Mouse (Mus musculus) hematopoietic stem cell, adult 5-6 weeks (primary cell): ENCODE data around the gene Mettl27. TPM values are rescaled to one million over a fixed set of nuclear protein-coding genes. Genes with fewer than 3 reads are reported as not detected.
"Not testable (repeated sequence)": the region's sequence is repeated elsewhere in the genome, so short reads cannot be mapped to it uniquely, and the experiment has no call there.

Experiments used
- ATAC-seq, 2 experiments: fragments of 125-278 bp in 1 of 2; replicated peaks in 1 of 2; 2 replicates each; pipeline ENCODE4 v1.8.0; 2016 to 2017; ENCODE audit warnings: inconsistent platforms in 2 of 2, mild to moderate bottlenecking in 2 of 2, moderate number of reproducible peaks in 2 of 2, low read depth in 1 of 2, moderate TSS enrichment in 1 of 2; ENCODE audit not compliant: low FRiP score in 2 of 2, poor library complexity in 2 of 2, severe bottlenecking in 2 of 2, insufficient read depth in 1 of 2, low TSS enrichment in 1 of 2
- total RNA-seq: library from RNA; stranded (forward); fragments of 172-1452, 232-1000 nt; gene quantifications from 2 replicates; pipeline ENCODE4 v1.2.3, GENCODE M21; 2017

Mettl27 gene
- total RNA-seq, 1 experiment from 2014 or later: 13.8 TPM

GRCm38 (mm10) chr5:134915311-134915710, 16.9 kb upstream of the Mettl27 start, which contains the start of gene Cldn13:
Gene Cldn13, minus strand, starts transcription at chr5:134915526.
- peak in 1 of 2 experiments; percentile 23; a peak in 1 of 4 replicates for ATAC-seq

- ATAC-seq: peak; percentile 35 to 57
Measured at GRCm38 (mm10) chr5:134918071-134918832, 13.9 kb upstream of the Mettl27 start.

- peak in 1 of 2 experiments; percentile 44; a peak in 1 of 4 replicates for ATAC-seq
Measured at GRCm38 (mm10) chr5:134919097-134919496, 13.1 kb upstream of the Mettl27 start.

- ATAC-seq: no peak
Measured at GRCm38 (mm10) chr5:134920106-134920687, 12.0 kb upstream of the Mettl27 start.

- ATAC-seq: no peak; a peak in 1 of 4 replicates
Measured at GRCm38 (mm10) chr5:134921106-134921505, 11.1 kb upstream of the Mettl27 start.

GRCm38 (mm10) chr5:134923141-134923540, 9.0 kb upstream of the Mettl27 start:
- ATAC-seq: no peak

- ATAC-seq: no peak
Measured at GRCm38 (mm10) chr5:134926726-134927125, 5.4 kb upstream of the Mettl27 start.

GRCm38 (mm10) chr5:134929988-134930387, 2.2 kb upstream of the Mettl27 start:
- no peak for ATAC-seq

- ATAC-seq: peak; percentile 59 to 60
Measured at GRCm38 (mm10) chr5:134932903-134933276, 722 bp downstream of the Mettl27 start.

GRCm38 (mm10) chr5:134933281-134933680, 1.1 kb downstream of the Mettl27 start:
- no peak for ATAC-seq

GRCm38 (mm10) chr5:134933686-134934085, 1.5 kb downstream of the Mettl27 start:
- not testable (repeated sequence) for ATAC-seq

- no peak for ATAC-seq
Measured at GRCm38 (mm10) chr5:134934666-134935065, 2.5 kb downstream of the Mettl27 start.

GRCm38 (mm10) chr5:134936051-134936450, 3.9 kb downstream of the Mettl27 start:
- ATAC-seq: no peak

- ATAC-seq: no peak
Measured at GRCm38 (mm10) chr5:134936626-134937185, 4.5 kb downstream of the Mettl27 start.

- no peak for ATAC-seq
Measured at GRCm38 (mm10) chr5:134939069-134939468, 6.9 kb downstream of the Mettl27 start.

- not testable (repeated sequence) for ATAC-seq
Measured at GRCm38 (mm10) chr5:134939554-134939953, 7.4 kb downstream of the Mettl27 start.

- no peak for ATAC-seq
Measured at GRCm38 (mm10) chr5:134941472-134942209, 9.5 kb downstream of the Mettl27 start.

- no peak for ATAC-seq
Measured at GRCm38 (mm10) chr5:134942740-134943139, 10.6 kb downstream of the Mettl27 start.
